Mouse (Mus musculus) liver, embryonic 13.5 days (tissue): ENCODE measurements around the gene Tiam1. TPM values are rescaled to one million over a fixed set of nuclear protein-coding genes. Genes with fewer than 3 reads are reported as not detected.
"Not testable (repeated sequence)": the region's sequence is repeated elsewhere in the genome, so short reads cannot be mapped to it uniquely, and the experiment has no call there.

Source experiments
- ATAC-seq: fragments of 200-750 bp; cut with Nextera tagmentation; 2 replicates; pipeline ENCODE4 v1.8.0; 2017; ENCODE audit warnings: low read depth, mild to moderate bottlenecking, moderate number of reproducible peaks, moderate library complexity
- DNase-seq: peaks from one replicate; pipeline ENCODE4 v3.0.0; 2022
- H3K27ac ChIP-seq: fragments of 300-500 bp; sonication (generic); 2 replicates; pipeline ENCODE4 v1.5.1; 2015; ENCODE audit warnings: moderate library complexity, mild to moderate bottlenecking, inconsistent platforms
- H3K27me3 ChIP-seq: fragments of 300-500 bp; sonication (generic); 2 replicates; pipeline ENCODE4 v1.6.1; 2015; ENCODE audit warnings: mild to moderate bottlenecking, inconsistent platforms
- H3K36me3 ChIP-seq: fragments of 300-500 bp; sonication (generic); 2 replicates; pipeline ENCODE4 v1.6.1; 2015; ENCODE audit warnings: mild to moderate bottlenecking, inconsistent platforms
- H3K4me1 ChIP-seq: fragments of 300-500 bp; sonication (generic); replicated peaks from 2 replicates; pipeline ENCODE4 v1.6.1; 2015; ENCODE audit warnings: inconsistent platforms
- H3K4me2 ChIP-seq: fragments of 300-500 bp; sonication (generic); 2 replicates; pipeline ENCODE4 v1.6.1; 2015; ENCODE audit warnings: inconsistent platforms, mild to moderate bottlenecking, moderate library complexity
- H3K4me3 ChIP-seq: fragments of 300-500 bp; sonication (generic); replicated peaks from 2 replicates; pipeline ENCODE4 v1.5.1; 2015; ENCODE audit warnings: mild to moderate bottlenecking, inconsistent platforms
- H3K9ac ChIP-seq: fragments of 300-500 bp; sonication (generic); 2 replicates; pipeline ENCODE4 v1.6.1; 2015; ENCODE audit warnings: mild to moderate bottlenecking, inconsistent platforms
- H3K9me3 ChIP-seq: fragments of 300-500 bp; sonication (generic); replicated peaks from 2 replicates; pipeline ENCODE4 v1.6.1; 2016; ENCODE audit warnings: inconsistent platforms
- WGBS: fragments of 180-500 bp; shearing (Covaris S2); methylation state at CpG from one replicate; pipeline ENCODE4 v1.1.7; 2015; ENCODE audit not compliant: insufficient replicate concordance; 5-methylcytosine and 5-hydroxymethylcytosine counted together
- polyA plus RNA-seq: library from polyadenylated mRNA; unstranded; fragments of >200 nt; fragmentation: Nextera tagmentation; extraction: Ambion mirVana; gene quantifications from 2 replicates; pipeline ENCODE4 v1.2.1, GENCODE M21; 2015

Tiam1 gene
- polyA plus RNA-seq, 1 experiment from 2014 or later: 4.8 TPM

- H3K27me3 ChIP-seq: no peaks in the 10 kb centered on the region
- no peak overlapping the region for H3K9ac ChIP-seq
- DNase-seq (no peak), ATAC-seq (no peak)
- H3K27ac ChIP-seq: no peak overlapping the region
- H3K4me3 ChIP-seq: no peak overlapping the region
- WGBS: 73% methylated on average over 14 of the region's 14 CpGs
- no peaks in the 10 kb centered on the region; the same call in 1 of the 2 replicates for H3K4me1 ChIP-seq
- no peaks in the 10 kb centered on the region for H3K36me3 ChIP-seq
- no peaks in the 10 kb centered on the region for H3K9me3 ChIP-seq
- H3K4me2 ChIP-seq: no peak overlapping the region
Observed at GRCm38 (mm10) chr16:90085580-90085979, 58.0 kb downstream of the Tiam1 start.

- WGBS: 76% methylated on average over 1 of the region's 1 CpGs
- H3K4me2 ChIP-seq: no peak overlapping the region
- H3K27me3 ChIP-seq: no peaks in the 10 kb centered on the region
- H3K4me3 ChIP-seq: no peak overlapping the region
- H3K27ac ChIP-seq: no peak overlapping the region
- H3K9ac ChIP-seq: no peak overlapping the region
- no peaks in the 10 kb centered on the region for H3K36me3 ChIP-seq
- H3K9me3 ChIP-seq: no peaks in the 10 kb centered on the region
- DNase-seq: no peak
- H3K4me1 ChIP-seq: 0 out of 2 replicates have a peak, but pooled peaks cover 6% of the 10 kb centered on the region
- ATAC-seq: no peak
Observed at GRCm38 (mm10) chr16:90081125-90081524, 62.4 kb downstream of the Tiam1 start.

DNA sequence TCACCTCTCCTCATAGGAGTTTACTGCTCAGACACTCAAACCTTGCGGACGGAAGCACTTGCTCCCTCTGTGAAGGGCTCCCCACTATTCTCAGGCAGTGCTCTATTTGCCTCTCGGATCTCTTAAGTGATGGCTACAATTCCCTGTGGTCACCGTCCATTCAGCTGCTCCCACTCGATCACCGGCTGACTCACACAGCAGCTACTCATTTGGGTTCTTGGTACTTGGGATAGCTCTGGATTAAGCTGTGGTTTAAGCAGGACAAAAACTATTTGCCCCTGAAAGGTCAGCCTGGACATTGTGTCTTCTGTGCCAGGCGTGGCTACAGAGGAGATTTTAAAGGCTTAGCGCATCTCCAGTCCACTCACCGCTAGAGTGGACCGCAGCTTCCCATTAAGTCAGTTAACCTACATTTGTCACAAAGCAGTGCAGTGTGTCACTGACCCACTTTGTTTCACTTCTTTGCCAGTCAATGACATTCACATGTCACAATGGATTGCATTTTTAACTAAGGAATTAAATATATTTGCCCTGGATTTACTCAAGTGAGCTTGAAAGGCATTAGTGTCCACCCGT, 64.7 kb downstream of the Tiam1 start:
- no peak for DNase-seq
- Histone ChIP-seq H3K9ac (no peak overlapping the region), H3K4me2 (no peak overlapping the region), H3K4me3 (no peak overlapping the region), H3K27me3 (no peaks in the 10 kb centered on the region), H3K4me1 (peaks cover 11% of the 10 kb centered on the region; the same call in 1 of the 2 replicates), H3K36me3 (no peaks in the 10 kb centered on the region), H3K9me3 (no peaks in the 10 kb centered on the region), H3K27ac (no peak overlapping the region)
- no peak for ATAC-seq
- WGBS: 81% methylated on average over 11 of the region's 11 CpGs

- Histone ChIP-seq H3K9me3 (no peaks in the 10 kb centered on the region), H3K36me3 (no peaks in the 10 kb centered on the region), H3K9ac (no peak overlapping the region), H3K4me2 (peak overlapping the region; percentile 52; the same call in 1 of the 2 replicates), H3K27ac (no peak overlapping the region), H3K4me3 (no peak overlapping the region), H3K4me1 (peaks cover 29% of the 10 kb centered on the region), H3K27me3 (no peaks in the 10 kb centered on the region)
- DNase-seq (no peak), ATAC-seq (no peak)
- WGBS: 57% methylated on average over 7 of the region's 7 CpGs
Observed at GRCm38 (mm10) chr16:90073510-90073909, 70.1 kb downstream of the Tiam1 start.

DNA sequence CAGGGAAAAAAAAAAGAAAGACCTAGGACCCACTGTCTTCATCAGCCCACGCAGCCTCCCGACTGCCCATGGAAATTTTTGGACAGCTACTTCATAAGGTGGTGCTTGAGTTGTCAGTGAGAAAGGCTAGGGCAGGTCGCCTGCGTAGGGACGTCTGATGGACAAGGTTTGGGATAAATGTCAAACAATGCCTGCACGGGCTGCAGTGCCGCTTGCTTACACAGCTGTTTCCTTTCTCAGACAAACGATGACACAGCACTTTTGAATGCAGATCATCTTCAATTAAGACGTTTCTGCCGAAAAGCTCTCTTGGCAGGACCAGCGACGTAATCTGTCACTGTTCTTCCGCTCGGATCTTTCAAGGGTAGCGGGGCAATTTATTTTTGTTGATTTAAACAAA, 70.9 kb downstream of the Tiam1 start:
- DNase-seq (peak; percentile 22), ATAC-seq (peak; percentile 47; the same call in 1 of the 2 replicates)
- H3K9me3 ChIP-seq: no peaks in the 10 kb centered on the region
- no peaks in the 10 kb centered on the region for H3K36me3 ChIP-seq
- peak overlapping the region; percentile 11 for H3K4me3 ChIP-seq
- no peak overlapping the region for H3K27ac ChIP-seq
- 12% methylated on average over 15 of the region's 15 CpGs for WGBS
- H3K4me2 ChIP-seq: peak overlapping the region; percentile 52
- H3K4me1 ChIP-seq: peaks cover 27% of the 10 kb centered on the region
- H3K9ac ChIP-seq: no peak overlapping the region
- no peaks in the 10 kb centered on the region for H3K27me3 ChIP-seq

DNA sequence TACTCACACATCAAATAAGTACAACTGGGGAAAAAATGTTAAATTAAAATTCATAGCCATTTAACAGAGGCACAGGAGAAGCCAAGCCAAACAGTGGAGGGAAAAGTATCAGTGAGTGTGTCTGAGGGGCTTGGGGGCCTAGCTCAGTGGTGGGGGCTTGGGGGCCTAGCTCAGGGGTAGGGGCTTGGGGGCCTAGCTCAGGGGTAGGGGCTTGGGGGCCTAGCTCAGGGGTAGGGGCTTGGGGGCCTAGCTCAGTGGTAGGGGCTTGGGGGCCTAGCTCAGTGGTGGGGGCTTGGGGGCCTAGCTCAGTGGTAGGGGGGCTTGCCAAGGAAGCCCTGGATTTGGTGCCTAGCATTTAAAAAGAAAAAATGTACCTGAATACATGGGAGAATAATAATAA, 72.4 kb downstream of the Tiam1 start:
- H3K27me3 ChIP-seq, H3K36me3 ChIP-seq, DNase-seq, H3K9ac ChIP-seq, H3K4me3 ChIP-seq, H3K9me3 ChIP-seq, H3K4me2 ChIP-seq, H3K27ac ChIP-seq: not testable (repeated sequence)
- ATAC-seq: peak; percentile 52
- peaks cover 27% of the 10 kb centered on the region for H3K4me1 ChIP-seq

DNA sequence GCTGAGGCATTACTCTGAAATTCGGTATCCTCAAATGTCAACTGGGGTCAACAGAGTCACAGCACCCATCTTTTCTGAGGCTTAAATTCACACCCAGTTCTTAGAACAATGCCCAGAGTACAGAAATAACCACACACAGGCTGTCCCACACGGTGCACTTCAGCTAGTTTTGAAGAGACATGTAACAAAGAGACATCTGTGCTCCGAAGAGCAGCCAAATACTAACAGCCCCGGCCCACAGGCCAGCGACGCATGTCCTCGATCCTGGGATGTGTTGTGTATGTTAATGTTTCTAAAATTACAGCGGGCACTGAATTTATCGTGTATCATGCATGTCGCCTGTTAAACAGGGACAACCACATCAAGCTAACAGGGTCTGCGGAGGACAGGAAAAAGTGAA, 73.5 kb downstream of the Tiam1 start:
- H3K9me3 ChIP-seq: no peaks in the 10 kb centered on the region
- H3K36me3 ChIP-seq: no peaks in the 10 kb centered on the region
- H3K9ac ChIP-seq: no peak overlapping the region
- DNase-seq (no peak), ATAC-seq (no peak)
- peaks cover 22% of the 10 kb centered on the region for H3K4me1 ChIP-seq
- 76% methylated on average over 11 of the region's 11 CpGs for WGBS
- H3K4me3 ChIP-seq: no peak overlapping the region
- no peak overlapping the region for H3K27ac ChIP-seq
- no peak overlapping the region for H3K4me2 ChIP-seq
- H3K27me3 ChIP-seq: no peaks in the 10 kb centered on the region

DNA sequence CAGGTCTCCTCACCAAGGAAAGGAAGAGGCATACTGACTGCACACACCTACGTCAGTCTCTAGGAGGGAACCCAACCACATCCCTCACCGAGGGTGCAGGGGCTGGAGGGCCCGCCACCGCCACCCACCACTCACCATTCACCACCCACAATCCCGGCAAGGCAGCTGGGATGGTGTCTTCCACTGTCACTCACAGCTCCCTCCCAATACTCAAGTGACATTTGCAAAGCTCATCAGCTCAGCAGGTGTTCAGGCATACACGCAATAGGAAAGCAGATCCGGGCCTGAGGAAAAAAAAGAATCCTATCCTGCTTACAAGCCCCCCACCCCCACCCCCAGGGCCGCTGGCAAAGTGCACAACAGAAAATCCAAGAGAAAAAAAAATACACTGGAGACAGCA, 74.4 kb downstream of the Tiam1 start:
- 57% methylated on average over 8 of the region's 8 CpGs for WGBS
- H3K9ac ChIP-seq: no peak overlapping the region
- DNase-seq (no peak), ATAC-seq (no peak)
- peaks cover 3% of the 10 kb centered on the region; the same call in 1 of the 2 replicates for H3K36me3 ChIP-seq
- peaks cover 22% of the 10 kb centered on the region for H3K4me1 ChIP-seq
- no peaks in the 10 kb centered on the region for H3K27me3 ChIP-seq
- no peak overlapping the region for H3K27ac ChIP-seq
- H3K4me2 ChIP-seq: no peak overlapping the region
- H3K9me3 ChIP-seq: no peaks in the 10 kb centered on the region
- no peak overlapping the region for H3K4me3 ChIP-seq

DNA sequence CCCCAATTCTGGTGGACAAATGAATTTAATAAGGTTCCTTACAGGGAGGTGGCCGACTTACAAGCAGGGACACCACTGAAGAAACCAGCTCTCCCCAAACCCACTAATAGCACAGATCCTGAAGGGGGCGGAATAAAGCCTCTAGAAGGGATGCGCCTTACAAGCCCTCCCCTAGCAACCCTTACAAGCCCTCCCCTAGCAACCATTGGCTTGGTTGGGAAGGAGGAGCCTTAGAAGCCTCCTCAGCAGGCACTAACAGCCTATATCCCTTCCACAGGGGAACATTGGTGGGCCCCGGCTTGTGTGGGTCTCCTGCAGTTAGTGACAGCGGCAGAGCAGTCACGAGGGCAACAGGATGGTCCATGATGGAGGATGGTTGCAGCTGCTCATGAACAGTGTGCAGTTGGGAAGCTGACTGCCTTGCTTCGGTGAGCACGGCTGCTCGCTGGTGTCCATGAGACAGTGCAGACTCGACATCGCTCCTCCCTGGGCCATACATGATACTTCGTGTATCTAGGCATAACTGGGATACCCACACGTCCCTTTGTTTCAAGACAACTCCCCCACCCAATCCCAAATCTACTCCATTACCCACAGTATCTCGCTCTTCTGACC, 90.6 kb downstream of the Tiam1 start:
- H3K4me3 ChIP-seq: no peak overlapping the region
- peaks cover 41% of the 10 kb centered on the region for H3K4me1 ChIP-seq
- WGBS: 64% methylated on average over 14 of the region's 14 CpGs
- ATAC-seq (peak; percentile 47), DNase-seq (no peak)
- H3K4me2 ChIP-seq: no peak overlapping the region
- no peak overlapping the region for H3K9ac ChIP-seq
- H3K27ac ChIP-seq: no peak overlapping the region
- no peaks in the 10 kb centered on the region for H3K27me3 ChIP-seq
- no peaks in the 10 kb centered on the region for H3K9me3 ChIP-seq
- no peaks in the 10 kb centered on the region for H3K36me3 ChIP-seq

DNA sequence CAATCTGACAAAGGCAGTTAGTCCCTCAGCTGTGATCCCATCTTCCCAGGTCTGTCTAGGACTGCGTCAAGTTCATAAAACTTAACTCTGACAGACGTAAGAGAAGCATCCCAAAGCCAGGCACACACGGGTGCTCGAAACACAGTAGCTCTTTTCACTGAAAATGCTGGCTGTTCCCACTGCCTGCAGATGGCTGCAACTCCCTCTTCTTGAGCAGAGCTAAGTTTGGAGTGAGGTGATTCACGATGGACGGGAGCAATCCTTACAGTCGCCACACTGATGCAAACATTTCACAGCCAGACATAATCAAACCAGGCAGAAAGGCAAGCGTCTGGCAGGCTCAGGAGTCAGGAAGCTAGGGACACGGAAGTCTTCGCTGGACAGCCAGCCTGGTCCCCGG, 91.2 kb downstream of the Tiam1 start:
- WGBS: 55% methylated on average over 11 of the region's 11 CpGs
- Histone ChIP-seq H3K4me2 (no peak overlapping the region), H3K36me3 (no peaks in the 10 kb centered on the region), H3K4me3 (no peak overlapping the region), H3K27me3 (no peaks in the 10 kb centered on the region), H3K9me3 (no peaks in the 10 kb centered on the region), H3K27ac (no peak overlapping the region), H3K9ac (no peak overlapping the region), H3K4me1 (peaks cover 45% of the 10 kb centered on the region)
- DNase-seq (no peak), ATAC-seq (no peak)

DNA sequence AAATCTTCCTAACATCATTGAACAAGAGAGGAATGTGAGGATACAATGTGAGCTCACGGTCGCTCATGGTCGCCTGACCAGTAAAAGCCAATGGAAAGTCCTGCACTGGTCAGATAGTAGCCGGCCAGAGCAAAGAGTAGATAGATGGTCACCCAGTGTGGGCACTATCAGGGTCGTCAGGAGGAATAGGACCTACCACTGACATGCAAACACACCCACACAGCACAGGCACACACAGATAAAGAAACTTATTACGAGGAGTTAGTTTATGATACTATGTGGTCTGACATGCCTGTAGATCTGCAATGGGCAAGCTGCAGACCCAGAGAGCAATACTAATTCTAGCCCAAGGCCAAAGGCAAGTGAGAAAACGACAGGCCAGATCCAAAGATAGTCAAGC, 92.5 kb downstream of the Tiam1 start:
- ATAC-seq (peak; percentile 82), DNase-seq (no peak)
- H3K4me3 ChIP-seq: no peak overlapping the region
- peaks cover 46% of the 10 kb centered on the region for H3K4me1 ChIP-seq
- peak overlapping the region; percentile 17; the same call in 1 of the 2 replicates for H3K9ac ChIP-seq
- H3K36me3 ChIP-seq: no peaks in the 10 kb centered on the region
- H3K4me2 ChIP-seq: peak overlapping the region; percentile 10; the same call in 1 of the 2 replicates
- 0 out of 2 replicates have a peak overlapping the region, but pooled peaks have one; percentile 29 for H3K27ac ChIP-seq
- 10% methylated on average over 7 of the region's 7 CpGs for WGBS
- no peaks in the 10 kb centered on the region for H3K9me3 ChIP-seq
- no peaks in the 10 kb centered on the region for H3K27me3 ChIP-seq

DNA sequence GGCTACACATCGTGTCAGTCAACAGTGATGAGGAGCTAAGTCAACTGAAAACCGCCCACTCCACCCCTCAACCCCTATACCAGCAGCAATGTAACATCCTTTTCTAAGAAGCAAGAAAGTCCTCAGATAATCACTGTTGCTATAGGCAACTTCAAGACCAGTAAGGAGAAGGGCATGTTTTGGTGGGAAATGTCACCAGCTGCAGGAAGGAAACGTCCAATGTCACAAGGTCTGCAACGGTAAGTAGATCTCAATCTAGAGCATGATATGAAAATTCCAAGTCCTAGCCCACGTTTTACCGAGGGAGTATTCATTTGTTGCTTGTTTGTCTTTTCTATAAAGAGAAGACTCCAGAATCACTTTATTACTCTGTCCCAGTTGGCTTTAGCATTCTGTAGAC, 95.7 kb downstream of the Tiam1 start:
- H3K4me3 ChIP-seq: no peak overlapping the region
- no peaks in the 10 kb centered on the region for H3K27me3 ChIP-seq
- DNase-seq (no peak), ATAC-seq (no peak)
- H3K9ac ChIP-seq: no peak overlapping the region
- 26% methylated on average over 6 of the region's 6 CpGs for WGBS
- H3K9me3 ChIP-seq: no peaks in the 10 kb centered on the region
- H3K27ac ChIP-seq: no peak overlapping the region
- H3K4me1 ChIP-seq: peaks cover 70% of the 10 kb centered on the region
- H3K36me3 ChIP-seq: no peaks in the 10 kb centered on the region
- H3K4me2 ChIP-seq: no peak overlapping the region
